Mouse (Mus musculus): ENCODE measurements around the gene Krt14. TPM values are rescaled to one million over a fixed set of nuclear protein-coding genes. Genes with fewer than 3 reads are reported as not detected.

The Krt14 gene
- total and polyA plus RNA-seq, 3 experiments: not detected

GRCm38 (mm10) chr11:100181725-100182124 is 25.6 kb downstream of the Krt14 start:
- no peak overlapping the region for H3K27ac ChIP-seq (ENCODE audit: control insufficient read depth, low read depth, low read length)

GRCm38 (mm10) chr11:100179260-100179659 is 28.1 kb downstream of the Krt14 start:
- Histone ChIP-seq H3K9me3 (replicated peaks; ENCODE audit: insufficient read depth, low read length) (no peaks in the 10 kb centered on the region), H3K27ac (ENCODE audit: control insufficient read depth, low read depth, low read length) (no peak overlapping the region), H3K36me3 (ENCODE audit: control insufficient read depth in 1 of 2, insufficient read depth in 2 of 2, low read length in 2 of 2) (no peaks in the 10 kb centered on the region), H3K9ac (ENCODE audit: control insufficient read depth, low read depth, low read length, poor library complexity, severe bottlenecking) (no peak overlapping the region), H3K27me3 (ENCODE audit: control insufficient read depth in 1 of 2, insufficient read depth in 2 of 2, low read length in 2 of 2) (no peaks in the 10 kb centered on the region), H3K79me2 (ENCODE audit: control insufficient read depth, insufficient read depth, low read length, poor library complexity) (no peaks in the 10 kb centered on the region), H3K4me3 (ENCODE audit: control insufficient read depth in 1 of 2, insufficient read depth in 1 of 2, low read depth in 2 of 2, low read length in 2 of 2) (no peak overlapping the region), H3K4me1 (ENCODE audit: control insufficient read depth in 1 of 2, insufficient read depth in 2 of 2, low read length in 2 of 2) (no peaks in the 10 kb centered on the region)
- no peak for TF ChIP-seq ZNF384 (IDR thresholded peaks at IDR 0.05; ENCODE audit: low read depth, low read length)
- no peak for TF ChIP-seq HCFC1 (IDR thresholded peaks at IDR 0.05; ENCODE audit: low read depth, low read length)
- no peak for TF ChIP-seq NRF1 (IDR thresholded peaks at IDR 0.05; ENCODE audit: insufficient read depth, low read depth, low read length, poor library complexity, severe bottlenecking)
- TF ChIP-seq MAFK (IDR thresholded peaks at IDR 0.05; ENCODE audit: borderline replicate concordance, low read depth, low read length): no peak
- TF ChIP-seq ZC3H11A (IDR thresholded peaks at IDR 0.05; ENCODE audit: low read depth, low read length): no peak
- TF ChIP-seq GABPA (IDR thresholded peaks at IDR 0.05; ENCODE audit: low read depth, low read length): no peak
- TF ChIP-seq MXI1 (IDR thresholded peaks at IDR 0.05; ENCODE audit: low read depth, low read length): no peak
- TF ChIP-seq ETS1 (IDR thresholded peaks at IDR 0.05; ENCODE audit: low read depth, low read length): no peak
- no peak for TF ChIP-seq TBP (IDR thresholded peaks at IDR 0.05; ENCODE audit: low read depth, low read length)
- TF ChIP-seq POLR2A (IDR thresholded peaks at IDR 0.05; ENCODE audit: control insufficient read depth in 1 of 2, insufficient read depth in 1 of 2, low read depth in 1 of 2, low read length in 2 of 2, poor library complexity in 1 of 2): no peak
- TF ChIP-seq CHD2 (IDR thresholded peaks at IDR 0.05; ENCODE audit: low read length): no peak
- TF ChIP-seq ELF1 (IDR thresholded peaks at IDR 0.05; ENCODE audit: low read depth, low read length): no peak
- no peak for TF ChIP-seq USF2 (IDR thresholded peaks at IDR 0.05; ENCODE audit: borderline replicate concordance in 1 of 2, insufficient read depth in 1 of 2, low read depth in 1 of 2, low read length in 2 of 2)
- TF ChIP-seq RCOR1 (IDR thresholded peaks at IDR 0.05; ENCODE audit: low read depth, low read length): no peak
- no peak for TF ChIP-seq JUND (IDR thresholded peaks at IDR 0.05; ENCODE audit: low read depth, low read length)
- no peak for DNase-seq (ENCODE audit: low read depth, low spot score)

More at GRCm38 (mm10) chr11:100181725-100182124, 25.6 kb downstream of the Krt14 start:
- no peak for DNase-seq (ENCODE audit: low read depth, low spot score)
- Histone ChIP-seq H3K27me3 (ENCODE audit: control insufficient read depth in 1 of 2, insufficient read depth in 2 of 2, low read length in 2 of 2) (no peaks in the 10 kb centered on the region), H3K4me3 (ENCODE audit: control insufficient read depth in 1 of 2, insufficient read depth in 1 of 2, low read depth in 2 of 2, low read length in 2 of 2) (no peak overlapping the region), H3K9ac (ENCODE audit: control insufficient read depth, low read depth, low read length, poor library complexity, severe bottlenecking) (no peak overlapping the region), H3K4me1 (ENCODE audit: control insufficient read depth in 1 of 2, insufficient read depth in 2 of 2, low read length in 2 of 2) (no peaks in the 10 kb centered on the region), H3K36me3 (ENCODE audit: control insufficient read depth in 1 of 2, insufficient read depth in 2 of 2, low read length in 2 of 2) (no peaks in the 10 kb centered on the region), H3K79me2 (ENCODE audit: control insufficient read depth, insufficient read depth, low read length, poor library complexity) (no peaks in the 10 kb centered on the region), H3K9me3 (replicated peaks; ENCODE audit: insufficient read depth, low read length) (no peaks in the 10 kb centered on the region)
- TF ChIP-seq MYC (IDR thresholded peaks at IDR 0.05; ENCODE audit: low read depth, low read length) (no peak), TCF12 (IDR thresholded peaks at IDR 0.05; ENCODE audit: low read depth, low read length) (no peak), MEF2A (IDR thresholded peaks at IDR 0.05; ENCODE audit: extremely low read depth, insufficient replicate concordance, low read depth, low read length, poor library complexity, severe bottlenecking) (no peak), MXI1 (IDR thresholded peaks at IDR 0.05; ENCODE audit: low read depth, low read length) (no peak)

Measured in MEL (cell line).